Mouse (Mus musculus): ENCODE measurements around the gene Dennd4a.

Gene Dennd4a

GRCm38 (mm10) chr9:64913406-64913805 is 102.3 kb downstream of the Dennd4a start:
- DNase-seq (ENCODE audit: low read depth, low spot score), result no peak

GRCm38 (mm10) chr9:64913973-64914372 is 102.8 kb downstream of the Dennd4a start:
- no peak for DNase-seq (ENCODE audit: low read depth, low spot score)

- DNase-seq (ENCODE audit: low read depth, low spot score), result no peak
Observed at GRCm38 (mm10) chr9:64914629-64915028, 103.5 kb downstream of the Dennd4a start.

DNA sequence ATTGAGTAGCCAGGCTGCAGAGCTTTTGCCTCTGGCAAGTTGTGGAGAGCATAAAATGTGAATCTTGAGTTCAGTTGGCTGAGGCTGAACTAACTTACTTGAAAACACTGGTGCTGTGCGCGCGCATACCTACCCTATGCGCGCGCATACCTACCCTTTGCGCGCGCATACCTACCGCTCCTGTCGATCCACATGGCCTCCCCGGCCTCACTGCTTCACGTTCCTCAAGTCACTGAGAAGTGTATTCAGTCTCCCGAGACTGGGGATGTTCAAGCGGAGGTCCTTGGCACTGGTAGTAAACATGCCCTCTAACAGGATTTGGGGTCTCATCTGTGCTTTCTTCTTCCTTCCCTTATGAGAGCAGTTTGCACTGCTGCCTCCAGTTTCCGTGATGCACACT is 107.4 kb downstream of the Dennd4a start:
- DNase-seq (ENCODE audit: low read depth, low spot score), result no peak

- DNase-seq (ENCODE audit: low read depth, low spot score), result no peak
Observed at GRCm38 (mm10) chr9:64925771-64926170, 114.6 kb downstream of the Dennd4a start.

DNA sequence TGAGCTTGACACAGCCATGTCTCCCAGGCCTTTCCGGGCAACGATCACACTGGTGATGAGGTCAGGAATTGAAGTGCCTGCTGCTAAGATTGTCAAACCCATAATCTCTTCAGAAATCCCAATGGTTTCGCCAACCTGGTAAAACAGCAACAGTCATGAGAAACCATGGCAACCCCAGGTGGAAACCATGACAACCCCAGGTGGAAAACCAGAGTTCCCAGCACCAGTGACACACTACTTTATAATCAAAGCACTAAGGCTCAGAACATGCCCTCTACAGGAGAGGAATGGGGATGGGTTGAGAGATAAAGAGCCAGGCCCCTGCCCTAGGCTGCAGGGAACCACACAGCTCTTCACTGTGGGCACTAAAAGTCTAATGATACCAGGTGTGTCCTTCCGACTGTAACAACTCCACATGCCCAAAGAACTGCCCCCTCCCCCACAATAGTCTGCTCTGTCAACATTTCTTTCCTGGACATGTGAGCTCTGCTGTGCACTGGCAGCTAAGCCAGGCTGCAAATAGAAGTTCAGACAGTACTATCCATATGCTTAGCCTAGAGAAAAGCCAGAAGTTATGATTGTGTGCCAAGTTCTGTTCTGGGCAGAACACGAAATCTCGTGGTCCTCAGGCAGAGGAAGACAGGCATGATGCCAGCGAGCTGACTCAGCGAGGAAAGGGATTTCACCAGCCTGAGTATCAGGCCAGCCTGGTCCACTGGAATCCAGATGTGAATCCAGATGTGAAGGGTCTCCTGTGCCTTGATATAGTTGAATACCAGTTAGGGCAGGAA is 115.3 kb downstream of the Dennd4a start:
- DNase-seq (ENCODE audit: low read depth, low spot score), result no peak

- DNase-seq (ENCODE audit: low read depth, low spot score), result no peak
Observed at GRCm38 (mm10) chr9:64930256-64930655, 119.1 kb downstream of the Dennd4a start.

- DNase-seq (ENCODE audit: low read depth, low spot score), result no peak
Observed at GRCm38 (mm10) chr9:64931751-64932610, 120.8 kb downstream of the Dennd4a start.

- DNase-seq (ENCODE audit: low read depth, low spot score), result peak; percentile 55
Observed at GRCm38 (mm10) chr9:64934015-64934754, 123.0 kb downstream of the Dennd4a start.

DNA sequence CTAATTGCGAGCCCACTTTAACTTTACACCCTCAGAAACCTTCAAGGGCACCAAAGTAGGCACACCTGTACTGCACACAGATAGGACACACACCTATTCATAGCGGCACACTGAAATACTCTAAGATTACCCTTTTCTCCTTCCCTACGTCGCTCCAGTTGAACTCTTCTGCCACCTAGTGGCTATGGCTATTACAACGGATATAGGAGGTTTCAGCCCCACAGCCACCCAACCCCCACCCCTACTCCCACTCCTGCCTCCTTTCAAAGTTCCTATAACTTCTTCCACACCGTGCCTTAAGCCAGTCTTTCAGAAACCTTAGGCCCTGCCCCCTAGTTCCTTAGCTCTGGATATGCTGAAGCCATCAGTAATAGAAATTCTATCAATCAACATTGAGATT is 125.4 kb downstream of the Dennd4a start:
- DNase-seq (ENCODE audit: low read depth, low spot score), result peak; percentile 66

DNA sequence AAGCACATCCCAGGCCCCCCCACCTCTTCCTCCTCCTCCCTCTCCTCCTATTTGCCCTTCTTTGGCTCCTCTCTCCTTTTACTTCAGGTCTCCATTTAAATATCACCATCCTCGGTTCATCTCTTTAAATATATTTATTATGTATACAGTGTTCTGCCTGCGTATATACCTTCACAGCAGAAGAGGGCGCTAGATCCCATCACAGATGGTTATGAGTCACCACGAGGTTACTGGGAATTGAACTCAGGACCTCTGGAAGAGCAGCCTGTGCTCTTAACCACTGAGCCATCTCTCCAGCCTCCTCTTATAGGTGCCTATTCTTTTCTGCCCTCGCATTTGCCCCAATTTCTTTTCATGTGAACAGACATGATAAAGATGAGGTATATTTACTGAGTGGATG is 126.4 kb downstream of the Dennd4a start:
- DNase-seq (ENCODE audit: low read depth, low spot score), result no peak

GRCm38 (mm10) chr9:64938535-64938934 is 127.4 kb downstream of the Dennd4a start:
- DNase-seq (ENCODE audit: low read depth, low spot score), result no peak

DNA sequence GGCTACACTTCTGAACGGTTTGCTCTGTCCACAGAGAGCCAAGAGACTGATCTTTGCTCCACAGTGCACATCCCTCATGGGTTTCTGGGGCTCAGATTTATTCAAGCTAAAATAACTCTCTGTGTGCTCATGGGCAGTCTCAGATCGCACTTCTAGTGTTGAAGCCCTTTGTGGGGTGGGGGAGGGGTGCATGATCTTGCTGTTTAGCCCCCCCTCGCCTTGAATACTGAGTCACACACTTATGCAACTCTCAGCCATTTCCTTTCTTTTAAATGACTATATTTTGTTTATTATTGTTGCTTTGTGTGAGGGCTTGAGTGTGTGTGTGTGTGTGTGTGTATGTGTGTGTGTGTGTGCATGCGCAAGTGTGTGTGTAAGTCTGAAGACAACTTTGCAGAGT is 128.1 kb downstream of the Dennd4a start:
- DNase-seq (ENCODE audit: low read depth, low spot score), result no peak

DNA sequence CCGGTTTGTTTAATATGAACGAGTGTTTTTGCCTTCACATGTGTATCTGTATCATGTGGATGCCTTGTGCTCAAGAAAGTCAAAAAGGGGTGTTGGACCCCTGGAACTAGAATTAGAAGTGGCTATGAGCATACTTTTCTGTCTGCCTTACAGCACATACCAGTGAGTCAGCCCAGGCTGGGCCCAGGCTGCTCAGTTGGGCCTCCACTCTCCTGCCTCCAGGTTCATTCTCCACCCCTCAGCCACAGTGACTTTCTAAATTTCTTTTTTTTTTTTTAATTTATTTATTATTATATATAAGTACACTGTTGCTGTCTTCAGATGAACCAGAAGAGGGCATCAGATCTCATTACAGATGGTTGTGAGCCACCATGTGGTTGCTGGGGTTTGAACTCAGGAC is 128.7 kb downstream of the Dennd4a start:
- DNase-seq (ENCODE audit: low read depth, low spot score), result no peak

- DNase-seq (ENCODE audit: low read depth, low spot score), result no peak
Observed at GRCm38 (mm10) chr9:64940731-64941346, 129.7 kb downstream of the Dennd4a start.

DNA sequence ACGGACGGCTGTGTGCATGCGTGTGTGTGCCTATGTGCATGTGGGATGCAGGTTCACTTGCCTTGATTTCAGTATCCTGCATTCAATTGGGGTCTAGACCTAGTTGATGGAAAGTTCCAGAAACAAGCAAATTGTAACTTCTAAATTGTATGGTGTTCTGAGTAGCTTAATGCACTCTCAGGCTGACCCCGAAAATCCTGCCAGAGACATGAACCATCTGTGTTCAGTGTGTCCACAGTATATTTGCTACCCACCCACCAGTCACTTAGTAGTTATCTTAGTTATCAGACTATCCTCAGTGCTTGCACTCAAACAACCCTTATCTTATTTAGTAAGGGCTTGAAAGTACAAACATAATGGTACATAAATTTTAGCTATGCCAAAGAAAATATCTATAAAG is 130.5 kb downstream of the Dennd4a start:
- no peak for DNase-seq (ENCODE audit: low read depth, low spot score)

- DNase-seq (ENCODE audit: low read depth, low spot score), result no peak
Observed at GRCm38 (mm10) chr9:64943997-64944396, 132.9 kb downstream of the Dennd4a start.

DNA sequence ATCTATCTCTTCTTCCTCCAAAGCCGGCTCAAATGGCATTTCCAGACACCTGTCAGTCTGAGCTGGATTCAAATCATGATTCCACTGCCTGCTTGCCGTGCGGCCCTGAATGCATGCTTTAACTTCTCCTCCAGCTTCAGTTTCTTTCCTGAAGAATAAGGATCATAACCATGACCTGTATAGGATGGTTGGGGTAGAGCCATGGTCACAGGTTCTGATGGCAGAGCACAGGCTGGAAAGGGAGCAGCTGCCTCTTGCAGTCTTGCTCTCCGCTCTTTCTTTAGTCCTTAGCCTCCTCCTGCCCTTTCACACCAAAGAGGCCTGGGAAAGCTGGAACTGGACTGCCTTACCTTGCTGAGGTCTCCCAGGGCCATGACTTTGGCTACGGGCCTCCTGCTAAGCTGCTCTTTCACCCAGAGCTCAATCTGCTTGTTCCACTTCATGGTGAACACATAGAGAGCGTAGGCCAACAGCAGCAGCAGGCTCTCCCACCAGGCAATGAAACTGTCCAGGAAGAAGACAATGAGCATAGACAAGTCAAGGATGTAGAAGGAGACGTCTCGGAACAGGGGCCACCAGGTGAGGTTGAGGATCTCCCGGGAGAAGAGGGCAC is 136.4 kb downstream of the Dennd4a start:
- DNase-seq (ENCODE audit: low read depth, low spot score), result no peak

- no peak for DNase-seq (ENCODE audit: low read depth, low spot score)
Observed at GRCm38 (mm10) chr9:64951161-64951657, 140.1 kb downstream of the Dennd4a start, which contains the start of gene Slc24a1. Slc24a1 (minus strand) TSS chr9:64951607.

- DNase-seq (ENCODE audit: low read depth, low spot score), result no peak
Observed at GRCm38 (mm10) chr9:64952055-64952454, 140.9 kb downstream of the Dennd4a start.

DNA sequence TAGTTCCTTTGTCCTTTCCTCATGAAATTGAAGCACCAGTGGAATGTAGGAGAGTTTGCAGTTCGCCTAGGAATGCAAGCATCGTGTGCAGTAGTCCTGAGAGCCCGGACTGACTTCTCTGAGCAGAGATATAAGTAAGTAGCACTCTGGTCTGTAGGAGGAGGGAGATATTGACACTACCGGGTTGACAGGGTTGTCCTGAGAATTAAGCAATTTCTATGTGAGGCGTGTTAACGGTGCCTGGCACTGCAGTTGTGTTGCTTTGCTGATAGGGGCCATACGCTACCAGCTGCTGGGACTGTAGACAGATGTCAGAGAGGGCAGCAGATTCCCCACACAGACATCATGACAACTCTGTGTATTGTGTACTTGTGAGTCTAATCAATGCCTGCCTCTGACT is 142.1 kb downstream of the Dennd4a start:
- no peak for DNase-seq (ENCODE audit: low read depth, low spot score)
